Mouse (Mus musculus) erythroblast, adult 5-6 weeks (primary cell): ENCODE data around the gene Gm17349. TPM values are rescaled to one million over a fixed set of nuclear protein-coding genes. Genes with fewer than 3 reads are reported as not detected.
"Not testable (repeated sequence)": the region's sequence is repeated elsewhere in the genome, so short reads cannot be mapped to it uniquely, and the experiment has no call there.

ENCODE experiments used
- ATAC-seq: replicated peaks from 2 replicates; pipeline ENCODE4 v1.8.0; 2016; ENCODE audit warnings: moderate number of reproducible peaks, mild to moderate bottlenecking, moderate TSS enrichment, inconsistent platforms; ENCODE audit not compliant: poor library complexity, low FRiP score, severe bottlenecking
- total RNA-seq, 2 experiments: library from RNA; stranded (forward) in 1 of 2; stranded (reverse) in 1 of 2; fragments of 150-400 nt in 1 of 2; fragments of 200-764, 138-1000 nt in 1 of 2; gene quantifications; 2 replicates each; pipeline versions ENCODE4 v1.2.3 to v1.2.4; 2015 to 2017; ENCODE audit warnings: low replicate concordance in 2 of 2

Gene Gm17349
- total RNA-seq, 2 experiments from 2014 or later: not detected

DNA sequence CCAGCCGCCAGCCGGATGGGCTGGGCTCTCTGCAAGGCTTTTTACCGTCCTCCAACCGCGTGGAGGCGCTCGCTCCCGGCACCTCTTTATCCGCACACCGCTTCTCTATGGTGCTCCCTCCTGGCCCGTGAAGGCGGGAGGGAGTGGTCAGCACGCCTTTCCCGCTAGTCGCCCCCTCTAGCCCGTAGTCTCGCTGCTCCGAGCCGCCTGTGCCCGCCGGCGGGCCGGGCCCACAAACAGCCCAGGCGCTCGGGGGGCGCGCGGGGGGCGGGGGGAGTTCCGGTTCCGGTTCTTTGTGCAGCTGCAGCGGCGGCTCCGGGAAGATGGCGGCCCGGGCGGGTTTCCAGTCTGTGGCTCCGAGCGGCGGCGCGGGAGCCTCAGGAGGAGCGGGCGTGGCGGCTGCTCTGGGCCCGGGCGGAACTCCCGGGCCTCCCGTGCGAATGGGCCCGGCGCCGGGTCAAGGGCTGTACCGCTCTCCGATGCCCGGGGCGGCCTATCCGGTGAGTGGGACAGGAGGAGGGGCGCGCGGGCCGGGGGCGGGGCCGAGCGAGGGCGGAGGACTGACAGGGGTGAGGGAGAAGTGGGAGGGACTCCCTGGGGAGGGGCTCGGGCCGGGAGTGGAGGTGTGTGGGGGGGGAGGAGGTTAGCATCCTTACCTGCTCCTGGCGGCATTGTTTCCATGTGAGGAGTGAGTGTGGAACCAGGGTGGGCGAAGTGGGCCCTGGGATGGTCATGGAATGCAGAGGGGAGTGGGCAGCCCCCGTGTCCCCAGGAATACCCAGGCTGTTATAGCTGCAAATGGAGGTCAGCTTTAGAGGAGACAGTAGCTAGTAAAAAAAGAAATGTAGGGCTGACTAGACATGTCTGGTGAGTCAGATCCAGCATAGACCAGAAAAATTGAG lies 3.0 kb downstream of the Gm17349 start, which contains the start of gene Smarcd1:
Gene Smarcd1 (plus strand): TSS at position 131 of the 902 bp plus-strand sequence.
- ATAC-seq: peak; percentile 94

DNA sequence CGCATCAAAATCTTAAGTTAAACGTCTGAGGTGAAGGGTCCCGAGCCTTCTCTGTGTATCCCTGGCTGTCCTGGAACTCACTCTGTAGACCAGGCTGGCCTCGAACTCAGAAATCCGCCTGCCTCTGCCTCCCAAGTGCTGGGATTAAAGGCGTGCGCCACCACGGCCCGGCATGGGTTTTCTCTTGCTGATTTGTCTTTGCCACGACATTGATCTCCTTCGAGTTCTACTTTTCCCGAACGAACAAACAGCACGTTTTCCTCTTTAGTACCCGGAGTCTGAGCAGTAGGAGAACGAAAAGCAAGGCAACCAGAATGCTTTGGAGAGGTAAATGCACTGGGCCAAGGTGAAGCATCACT lies 3.7 kb downstream of the Gm17349 start:
- ATAC-seq: not testable (repeated sequence)

DNA sequence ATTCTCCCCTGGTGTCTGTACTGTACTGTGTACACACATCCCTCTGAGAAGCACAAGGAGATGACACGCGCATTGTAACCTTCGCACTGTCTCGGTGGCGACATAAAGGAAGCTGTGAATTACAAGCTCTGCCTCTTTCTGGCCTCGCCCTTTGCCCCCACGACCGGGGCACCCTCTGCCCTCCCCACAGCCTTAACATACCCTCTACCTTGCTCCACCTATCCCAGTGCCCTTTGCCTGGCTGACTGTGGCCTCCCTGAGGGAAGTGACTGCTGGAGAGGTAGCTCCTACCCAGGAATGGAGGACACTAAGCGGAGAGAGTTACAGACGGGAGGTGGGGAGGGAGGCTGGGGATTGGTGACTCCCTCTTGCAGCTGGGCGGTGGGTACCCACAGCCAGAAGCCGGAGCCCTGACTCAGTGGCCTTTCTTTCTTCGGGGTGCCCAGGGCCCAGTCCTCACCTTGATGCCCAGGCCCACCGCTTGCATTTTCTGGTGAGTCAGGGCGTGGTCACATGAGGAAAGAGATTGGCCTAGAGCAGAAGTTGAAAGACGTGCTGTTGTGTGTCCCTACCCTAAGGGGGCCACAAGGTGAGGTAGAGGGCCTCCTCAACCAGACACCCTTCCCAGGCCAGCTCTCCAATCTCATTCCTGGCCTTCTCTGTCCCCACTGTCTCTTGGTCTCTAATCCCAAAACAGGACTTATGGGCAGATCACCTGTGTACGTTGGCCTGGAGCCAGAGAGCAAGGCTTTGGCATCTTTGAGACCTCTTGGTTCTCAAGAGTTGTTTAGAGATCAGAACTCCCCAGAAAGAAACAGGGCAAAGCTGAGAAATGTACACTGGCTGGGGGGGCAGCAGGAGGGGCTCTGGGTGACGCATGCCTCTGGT lies 4.8 kb downstream of the Gm17349 start:
- no peak for ATAC-seq

DNA sequence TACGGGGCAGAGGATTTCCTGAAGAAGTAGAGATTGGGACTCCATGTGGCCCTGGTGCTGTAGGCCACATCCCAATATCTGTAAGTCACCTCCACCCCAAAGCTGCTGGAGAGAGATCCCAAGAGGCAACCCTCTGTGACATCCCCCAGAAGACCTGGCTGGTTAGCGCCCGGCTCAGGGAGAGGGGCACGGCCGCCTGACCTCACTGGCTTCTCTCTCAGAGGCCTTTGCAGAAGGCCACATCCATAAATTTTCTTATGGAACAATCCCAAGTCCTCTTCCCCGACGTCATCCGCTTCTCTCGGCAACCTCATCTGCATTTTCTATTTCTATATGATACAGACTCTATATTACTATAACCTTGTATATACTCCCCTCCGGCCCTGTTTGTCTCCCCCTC lies 5.6 kb downstream of the Gm17349 start:
- no peak for ATAC-seq

DNA sequence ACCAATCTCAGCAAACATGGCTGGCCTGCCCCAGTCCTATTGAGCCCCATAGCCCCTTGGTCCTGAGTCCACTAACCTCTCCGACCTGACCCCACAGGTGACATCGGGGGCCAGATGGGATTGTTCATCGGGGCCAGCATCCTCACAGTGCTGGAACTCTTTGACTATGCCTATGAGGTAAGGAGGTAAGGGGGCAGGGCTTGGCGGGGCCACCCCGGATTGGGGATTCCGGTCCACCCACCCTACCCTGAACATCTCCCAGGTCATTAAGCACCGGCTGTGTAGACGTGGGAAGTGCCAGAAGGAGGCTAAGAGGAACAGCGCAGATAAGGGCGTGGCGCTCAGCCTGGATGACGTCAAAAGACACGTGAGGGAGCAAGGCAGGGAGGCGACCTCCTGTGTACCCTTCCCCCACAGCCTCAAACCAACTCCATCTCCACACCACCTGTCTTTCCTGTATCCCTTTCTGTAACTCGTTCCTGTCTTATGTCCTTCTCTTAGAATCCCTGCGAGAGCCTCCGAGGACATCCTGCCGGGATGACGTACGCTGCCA lies 6.7 kb downstream of the Gm17349 start:
- no peak for ATAC-seq

DNA sequence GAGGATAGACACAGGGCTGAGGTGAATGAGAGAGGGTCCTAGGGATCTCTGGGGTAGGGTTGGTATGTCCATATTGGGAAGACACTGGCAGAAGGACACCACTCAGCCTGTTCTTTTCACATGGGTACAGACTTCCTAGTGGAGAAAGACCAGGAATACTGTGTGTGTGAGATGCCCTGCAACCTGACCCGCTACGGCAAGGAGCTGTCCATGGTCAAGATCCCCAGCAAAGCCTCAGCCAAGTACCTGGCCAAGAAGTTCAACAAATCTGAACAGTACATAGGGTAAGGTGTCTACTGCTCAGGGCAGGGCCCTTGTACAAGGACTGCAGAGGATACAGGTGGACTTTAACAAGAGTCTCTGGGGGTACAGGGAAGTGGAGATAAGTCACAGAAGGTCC lies 8.0 kb downstream of the Gm17349 start:
- ATAC-seq: no peak

DNA sequence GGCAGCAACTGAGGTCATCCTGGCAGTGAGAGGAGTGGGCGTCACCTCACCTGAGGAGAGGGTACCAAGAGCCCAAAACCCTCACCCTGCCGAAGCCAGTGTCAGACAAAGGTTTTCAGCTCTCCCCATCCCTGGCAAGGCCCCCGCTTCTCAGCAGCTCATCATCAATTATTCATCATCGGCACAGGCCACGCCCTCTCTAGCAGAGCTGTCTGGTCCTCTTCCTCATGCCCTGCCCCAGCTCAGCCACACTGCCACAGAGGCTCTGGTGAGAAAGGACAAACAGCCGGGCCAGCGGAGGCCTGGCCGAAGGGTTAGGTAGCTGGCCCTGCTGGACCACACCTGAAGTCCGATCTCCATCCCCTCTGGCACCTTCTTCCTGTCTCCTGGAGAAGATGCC lies 13.3 kb downstream of the Gm17349 start:
- no peak for ATAC-seq

DNA sequence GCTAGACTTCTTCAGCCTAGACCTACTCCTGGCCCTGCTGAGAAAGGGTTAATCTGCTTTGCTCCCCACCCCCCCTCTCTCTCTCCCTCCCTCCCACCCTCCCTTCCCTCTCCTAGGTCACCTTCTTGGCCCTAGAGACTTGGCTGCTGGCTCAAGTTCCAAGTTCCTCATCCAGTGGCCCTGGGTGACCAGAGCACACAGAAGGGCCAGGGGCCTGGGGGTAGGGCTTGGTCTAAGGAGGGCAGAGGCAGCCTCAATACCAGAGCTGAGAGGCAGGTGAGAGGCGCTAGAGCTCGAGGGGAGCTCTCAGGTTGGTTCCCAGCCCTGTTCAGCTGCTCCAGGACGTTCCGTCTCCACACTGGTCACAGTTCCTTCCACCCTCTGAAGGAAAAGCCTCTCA lies 14.4 kb downstream of the Gm17349 start:
- no peak for ATAC-seq

DNA sequence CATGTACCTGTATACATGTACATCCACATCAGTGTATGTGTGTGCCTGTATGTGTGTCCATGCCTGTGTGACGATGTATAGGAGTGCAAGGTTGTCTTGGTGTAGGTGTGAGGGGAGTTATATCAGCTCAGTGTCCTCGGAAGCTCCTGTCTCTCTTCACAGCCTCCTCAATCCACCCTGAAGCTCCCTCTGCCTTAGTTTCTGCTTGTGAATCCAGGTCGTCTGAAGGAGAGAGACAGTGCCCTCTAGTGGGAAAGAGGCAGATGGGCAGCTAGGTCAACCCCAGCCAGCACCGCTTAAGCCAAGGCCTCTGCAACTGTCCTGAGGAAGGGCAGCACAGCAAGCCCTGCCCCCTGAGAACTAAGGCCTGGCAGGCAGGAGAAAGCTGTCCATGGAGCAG lies 16.6 kb downstream of the Gm17349 start:
- ATAC-seq: peak; percentile 85

DNA sequence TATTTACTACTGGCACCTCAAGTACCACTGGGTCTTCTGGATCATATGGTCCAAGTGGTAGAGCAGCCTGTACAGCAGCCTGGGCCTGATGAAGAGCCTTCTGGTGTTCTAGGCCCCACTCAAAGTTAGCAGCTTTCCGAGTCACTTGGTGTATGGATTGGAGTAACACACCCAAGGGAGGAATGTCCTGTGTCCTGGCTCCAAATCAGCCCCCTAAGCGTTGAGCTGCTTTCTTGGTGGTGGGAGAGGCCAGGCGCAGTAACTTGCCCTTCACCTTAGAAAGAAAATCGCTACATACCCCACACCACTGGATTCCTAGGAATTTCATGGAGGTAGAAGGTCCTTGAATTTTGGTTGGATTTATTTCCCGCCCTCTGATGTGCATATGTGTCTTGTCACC lies 21.1 kb downstream of the Gm17349 start:
- ATAC-seq: no peak

DNA sequence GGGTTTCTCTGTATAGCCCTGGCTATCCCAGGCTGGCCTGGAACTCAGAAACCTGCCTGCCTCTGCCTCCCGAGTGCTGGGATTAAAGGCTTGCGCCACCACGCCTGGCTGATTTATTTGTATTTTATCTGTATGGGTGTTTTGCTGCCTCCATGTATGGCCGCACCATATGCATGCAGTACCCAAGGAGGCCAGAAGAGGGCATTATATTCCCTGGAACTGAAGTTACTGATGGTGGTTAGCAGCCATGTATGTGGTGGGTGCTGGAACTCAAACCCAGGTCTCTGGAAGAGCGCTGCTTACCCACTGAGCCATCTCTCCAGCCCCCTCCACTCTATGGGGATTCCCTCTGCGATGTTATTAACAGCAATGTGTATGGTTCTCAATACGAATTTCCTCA lies 22.4 kb downstream of the Gm17349 start:
- ATAC-seq: peak; percentile 63

DNA sequence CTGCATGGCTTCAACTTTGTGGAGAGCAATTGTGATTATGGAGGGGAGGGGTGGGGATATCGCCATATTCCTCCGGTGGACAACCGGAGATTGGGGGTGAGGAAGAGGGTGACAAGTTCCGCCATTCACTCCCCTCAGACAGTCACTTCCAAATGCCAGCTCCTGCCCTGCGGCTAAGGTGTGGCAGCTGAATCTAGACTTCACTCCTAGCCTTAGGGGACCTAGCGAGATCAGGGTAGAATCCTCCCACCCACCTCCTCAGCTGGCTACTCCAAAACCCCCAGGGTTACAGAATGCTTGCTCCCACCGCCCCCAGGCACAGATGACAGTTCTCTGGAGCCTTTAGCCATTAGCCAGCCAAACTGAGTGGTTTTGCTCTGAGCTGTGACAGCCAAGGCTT lies 26.3 kb downstream of the Gm17349 start:
- ATAC-seq: no peak

DNA sequence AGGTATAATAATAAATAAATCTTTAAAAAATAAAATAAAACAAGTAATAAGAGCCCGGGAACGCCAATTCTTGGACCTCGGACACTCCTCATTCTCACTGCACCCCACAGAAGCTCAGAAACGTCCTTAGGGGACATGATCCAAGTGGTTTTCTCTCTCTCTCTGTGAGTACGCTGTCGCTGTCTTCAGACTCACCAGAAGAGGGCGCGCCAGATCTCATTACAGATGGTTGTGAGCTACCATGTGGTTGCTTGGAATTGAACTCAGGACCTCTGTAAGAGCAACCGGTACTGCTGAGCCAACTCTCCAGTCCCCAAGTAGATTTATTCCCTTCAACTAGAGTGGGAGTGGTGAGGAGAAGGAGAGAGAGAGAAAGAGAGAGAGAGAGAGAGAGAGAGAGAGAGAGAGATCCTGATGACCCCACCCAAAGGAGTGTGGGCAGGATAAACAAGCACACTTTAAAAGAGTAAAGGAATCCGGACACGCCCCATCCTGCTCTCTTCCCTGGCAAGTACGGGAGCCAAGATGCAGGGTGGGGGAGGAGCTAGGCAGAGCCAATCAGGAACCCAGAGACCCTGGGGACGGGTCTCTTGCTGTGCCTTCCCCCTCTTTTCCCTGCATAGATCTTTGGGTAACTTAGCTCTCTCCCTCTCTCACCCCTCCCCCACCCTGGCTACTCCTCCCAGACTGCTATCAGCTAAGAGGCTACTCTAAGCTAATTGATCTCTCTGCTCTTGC lies 27.1 kb downstream of the Gm17349 start:
- no peak for ATAC-seq

DNA sequence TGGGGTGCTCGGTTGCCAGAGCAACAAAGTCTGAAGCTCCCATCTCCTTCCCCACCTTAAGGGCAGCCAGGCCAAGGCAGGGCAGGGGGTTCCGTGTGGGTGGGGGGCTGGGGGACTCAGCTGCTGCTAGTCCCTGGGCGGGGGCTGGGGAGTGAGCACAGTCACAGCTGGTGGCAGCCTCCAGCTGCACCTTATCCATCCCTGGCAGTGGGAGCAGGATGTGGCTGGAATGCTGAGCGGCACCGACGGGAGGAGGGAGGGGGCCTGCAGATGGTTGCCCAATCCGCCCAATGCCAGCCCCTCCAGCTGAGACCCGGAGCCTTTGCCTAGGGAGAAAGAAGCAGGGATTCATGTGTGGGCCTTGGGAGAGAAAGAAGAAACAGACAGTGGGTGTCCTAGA lies 28.2 kb downstream of the Gm17349 start:
- ATAC-seq: no peak

DNA sequence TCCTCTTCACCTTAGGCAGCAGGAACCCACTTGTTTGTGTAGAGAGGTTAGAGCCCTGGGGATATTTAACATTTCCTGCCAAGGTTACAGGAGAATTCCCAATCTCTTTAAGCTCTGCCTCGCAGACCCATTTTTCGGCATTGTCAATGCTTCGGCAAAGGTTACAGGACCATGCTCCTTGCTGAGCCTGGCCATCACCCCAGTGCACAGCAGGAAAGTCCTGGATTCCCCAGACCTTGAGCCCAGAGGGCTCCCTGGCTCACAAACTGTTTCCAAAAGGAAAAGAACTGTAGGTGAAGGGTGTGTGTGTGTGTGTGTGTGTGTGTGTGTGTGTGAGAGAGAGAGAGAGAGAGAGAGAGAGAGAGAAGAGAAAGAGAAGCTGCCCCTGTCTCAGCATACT lies 30.4 kb downstream of the Gm17349 start:
- ATAC-seq: no peak

DNA sequence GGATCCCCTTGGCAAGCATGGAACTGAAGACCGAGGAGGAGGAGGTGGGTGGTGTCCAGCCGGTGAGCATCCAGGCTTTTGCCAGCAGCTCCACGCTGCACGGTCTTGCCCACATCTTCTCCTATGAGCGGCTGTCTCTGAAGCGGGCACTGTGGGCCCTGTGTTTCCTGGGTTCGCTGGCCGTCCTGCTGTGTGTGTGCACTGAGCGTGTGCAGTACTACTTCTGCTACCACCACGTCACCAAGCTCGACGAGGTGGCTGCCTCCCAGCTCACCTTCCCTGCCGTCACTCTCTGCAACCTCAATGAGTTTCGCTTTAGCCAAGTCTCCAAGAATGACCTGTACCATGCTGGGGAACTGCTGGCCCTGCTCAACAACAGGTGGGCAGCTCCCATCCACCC lies 33.5 kb downstream of the Gm17349 start:
- ATAC-seq: no peak

DNA sequence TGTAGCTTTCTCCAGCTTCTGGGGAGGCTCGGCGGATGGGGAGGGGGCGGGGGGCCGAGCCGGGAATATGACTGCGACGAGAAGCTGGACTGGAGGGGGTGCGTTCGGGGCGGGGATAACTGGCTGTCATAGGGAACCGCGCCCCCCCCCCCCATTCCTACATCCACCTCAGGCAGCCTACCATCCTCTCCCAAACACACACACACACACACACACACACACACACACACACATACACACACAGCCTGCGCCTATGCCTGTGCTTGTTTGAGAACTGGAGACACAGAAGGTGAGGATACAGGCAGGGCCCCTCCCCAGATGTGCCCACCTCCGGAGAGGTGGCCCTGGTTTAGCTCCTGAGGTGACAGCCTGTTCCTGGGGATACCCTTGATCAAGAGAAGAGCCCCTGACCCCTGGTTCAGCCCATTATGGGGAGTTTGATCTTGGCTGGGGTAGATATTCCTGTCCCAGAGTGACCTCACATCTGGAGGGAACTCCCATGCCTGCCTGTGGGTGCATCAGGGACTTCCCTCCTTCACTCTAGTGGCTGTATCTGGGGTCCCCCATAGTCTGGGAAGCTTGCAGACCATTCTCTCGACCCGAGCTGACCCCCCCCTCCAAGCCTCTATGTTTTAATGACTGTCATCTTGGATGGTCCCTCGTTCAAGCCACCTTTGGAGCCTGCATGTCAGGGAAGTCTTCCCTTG lies 34.2 kb downstream of the Gm17349 start:
- no peak for ATAC-seq

DNA sequence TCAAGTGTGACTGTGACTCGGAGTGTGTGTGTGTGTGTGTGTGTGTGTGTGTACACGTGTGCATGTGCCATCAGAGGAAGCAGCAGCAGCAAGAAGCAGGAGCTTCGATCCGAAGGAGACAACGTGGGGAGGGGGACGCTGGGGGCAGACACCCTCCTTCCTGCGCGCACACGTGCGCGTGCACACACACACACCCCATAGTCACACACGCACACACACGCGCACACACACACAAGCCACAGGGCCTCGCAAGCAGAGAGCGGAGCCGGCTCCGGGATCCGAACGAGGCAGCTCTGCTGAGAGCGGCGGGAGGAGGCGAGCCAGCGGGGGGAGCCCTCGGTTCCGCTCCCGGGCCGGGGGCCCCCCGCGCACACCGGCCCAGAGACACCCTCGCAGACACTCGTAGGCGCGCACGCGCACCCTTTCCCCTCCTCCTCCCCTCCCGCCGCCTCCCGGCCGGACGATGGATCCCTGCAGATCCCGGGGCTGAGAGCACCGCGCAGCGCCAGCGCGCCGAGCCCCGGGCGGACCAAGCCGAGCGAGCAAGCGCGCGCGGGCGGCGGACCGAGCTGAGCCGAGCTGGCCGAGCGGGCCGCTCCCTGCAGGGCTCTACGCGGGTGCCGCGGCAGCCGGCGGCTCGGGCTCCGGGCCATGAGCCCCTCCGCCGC lies 35.0 kb downstream of the Gm17349 start, which contains the start of gene Asic1:
Gene Asic1 (plus strand): TSS at position 215 of the 668 bp plus-strand sequence.
- no peak for ATAC-seq

DNA sequence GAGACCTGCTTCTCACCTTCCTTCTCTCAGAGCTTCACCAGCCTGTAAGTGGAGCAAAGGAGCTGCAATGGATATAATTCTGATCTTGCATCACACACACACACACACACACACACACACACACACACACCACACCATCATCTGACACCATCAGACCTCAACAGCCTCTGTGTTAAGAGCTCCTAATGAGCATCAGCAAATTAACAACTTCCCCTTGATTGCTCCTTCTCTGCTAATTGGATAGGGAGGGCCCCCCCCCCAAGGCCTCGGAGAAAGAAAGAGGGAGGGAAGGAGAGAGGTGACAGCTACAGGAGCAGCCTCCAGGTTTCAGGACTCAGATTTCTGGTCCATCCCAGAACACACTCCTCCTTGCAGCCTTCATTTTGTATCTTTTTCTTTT lies 35.9 kb downstream of the Gm17349 start:
- no peak for ATAC-seq
